Mouse (Mus musculus) midbrain, postnatal 0 days (tissue): Measurements from ENCODE around the gene Tmem63b. TPM values are rescaled to one million over a fixed set of nuclear protein-coding genes. Genes with fewer than 3 reads are reported as not detected.
A peak's percentile ranks its signal among the peaks of the same experiment; 100 is the strongest.

Source experiments
- ATAC-seq: fragments of 200-750 bp; cut with Nextera tagmentation; 2 replicates; pipeline ENCODE4 v1.8.0; 2017; ENCODE audit warnings: moderate number of reproducible peaks, mild to moderate bottlenecking, moderate TSS enrichment, moderate library complexity; ENCODE audit not compliant: low FRiP score
- DNase-seq: peaks from one replicate; pipeline ENCODE4 v3.0.0-alpha.2; 2015; ENCODE audit warnings: low spot score
- H3K27ac ChIP-seq: fragments of 300-500 bp; sonication (generic); 2 replicates; pipeline ENCODE4 v1.5.1; 2014; ENCODE audit warnings: low read depth, mild to moderate bottlenecking, low read length, mixed read lengths
- H3K27me3 ChIP-seq: fragments of 300-500 bp; sonication (generic); 2 replicates; pipeline ENCODE4 v1.6.1; 2014; ENCODE audit warnings: low read length, control low read depth, mixed read lengths; ENCODE audit not compliant: insufficient read depth
- H3K36me3 ChIP-seq: fragments of 300-500 bp; sonication (generic); 2 replicates; pipeline ENCODE4 v1.6.1; 2014; ENCODE audit warnings: low read length, control low read depth, mixed read lengths; ENCODE audit not compliant: insufficient read depth
- H3K4me1 ChIP-seq: fragments of 300-500 bp; sonication (generic); 2 replicates; pipeline ENCODE4 v1.6.1; 2014; ENCODE audit warnings: mild to moderate bottlenecking, control low read depth, antibody characterized with exemption, low read length, mixed read lengths; ENCODE audit not compliant: insufficient read depth
- H3K4me2 ChIP-seq: fragments of 300-500 bp; sonication (generic); 2 replicates; pipeline ENCODE4 v1.6.1; 2014; ENCODE audit warnings: low read depth, mild to moderate bottlenecking, low read length, mixed read lengths; ENCODE audit not compliant: poor library complexity, severe bottlenecking
- H3K4me3 ChIP-seq: fragments of 300-500 bp; sonication (generic); 2 replicates; pipeline ENCODE4 v1.5.1; 2014; ENCODE audit warnings: low read depth, mild to moderate bottlenecking, low read length, moderate library complexity
- H3K9ac ChIP-seq: fragments of 300-500 bp; sonication (generic); replicated peaks from 2 replicates; pipeline ENCODE4 v1.6.1; 2014; ENCODE audit warnings: mild to moderate bottlenecking, low read length, moderate library complexity, mixed read lengths; ENCODE audit not compliant: poor library complexity, severe bottlenecking
- H3K9me3 ChIP-seq: fragments of 300-500 bp; sonication (generic); 2 replicates; pipeline ENCODE4 v1.6.1; 2016; ENCODE audit warnings: low read length, control low read depth
- CTCF ChIP-seq: IDR thresholded peaks from 2 replicates; pipeline ENCODE4 v1.5.1; 2016; ENCODE audit warnings: antibody characterized with exemption, mild to moderate bottlenecking
- WGBS: fragments of 180-500 bp; shearing (Covaris S2); extraction: QIAGEN DNeasy Blood & Tissue Kit; methylation state at CpG from one replicate; pipeline ENCODE4 v1.1.7; 2014; 5-methylcytosine and 5-hydroxymethylcytosine counted together
- polyA plus RNA-seq: library from polyadenylated mRNA; unstranded; fragments of >200 nt; fragmentation: Nextera tagmentation; extraction: Ambion mirVana; gene quantifications from 2 replicates; pipeline ENCODE4 v1.2.1, GENCODE M21; 2015
- total RNA-seq: library from RNA; depleted of rRNA; stranded (reverse); fragments of >200 nt; gene quantifications from 2 replicates; pipeline ENCODE4 v1.2.3, GENCODE M21; 2014

Tmem63b gene
- total and polyA plus RNA-seq, 2 experiments from 2014 or later, result 149 to 213 TPM

GRCm38 (mm10) chr17:45680391-45680980, 6.2 kb downstream of the Tmem63b start:
- Histone ChIP-seq H3K4me1 (peaks cover 4% of the 10 kb centered on the region; the same call in 1 of the 2 replicates), H3K27me3 (no peaks in the 10 kb centered on the region), H3K4me2 (peak overlapping the region; percentile 43), H3K36me3 (peaks cover 35% of the 10 kb centered on the region), H3K4me3 (0 out of 2 replicates have a peak overlapping the region, but pooled peaks have one; percentile 5), H3K9ac (peak overlapping the region; percentile 51; the same call in 1 of the 2 replicates), H3K27ac (peak overlapping the region; percentile 84), H3K9me3 (no peaks in the 10 kb centered on the region)
- TF ChIP-seq CTCF, result no peak
- ATAC-seq (peak; percentile 77), DNase-seq (peak; percentile 93)
- 52% methylated on average over 8 of the region's 8 CpGs for WGBS

DNA sequence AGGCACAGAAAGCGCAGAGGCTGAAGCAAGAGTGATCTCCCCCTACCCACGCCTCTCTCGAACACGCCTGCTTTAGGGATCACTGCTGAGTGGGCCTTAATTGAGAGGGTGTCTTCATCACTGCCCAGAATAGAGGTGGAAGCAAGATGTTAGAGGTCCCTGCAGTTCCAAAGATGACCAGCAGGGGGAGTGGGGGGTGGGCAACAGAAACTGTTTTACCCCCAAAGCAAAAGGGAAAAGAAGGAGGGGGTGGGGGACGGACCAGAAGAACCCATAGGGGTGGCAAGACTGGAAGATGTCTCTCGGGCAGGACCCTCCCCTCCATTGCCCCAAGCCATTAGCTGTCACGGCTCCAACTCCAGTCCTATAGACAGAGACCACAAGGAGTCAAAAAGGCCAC, 8.6 kb downstream of the Tmem63b start:
- Histone ChIP-seq H3K4me1 (no peaks in the 10 kb centered on the region), H3K4me2 (no peak overlapping the region), H3K27me3 (no peaks in the 10 kb centered on the region), H3K27ac (no peak overlapping the region), H3K4me3 (no peak overlapping the region), H3K9me3 (no peaks in the 10 kb centered on the region), H3K36me3 (peaks cover 53% of the 10 kb centered on the region), H3K9ac (no peak overlapping the region)
- ATAC-seq (no peak), DNase-seq (peak; percentile 31)
- peak; percentile 85 for TF ChIP-seq CTCF
- 31% methylated on average over 7 of the region's 7 CpGs for WGBS

DNA sequence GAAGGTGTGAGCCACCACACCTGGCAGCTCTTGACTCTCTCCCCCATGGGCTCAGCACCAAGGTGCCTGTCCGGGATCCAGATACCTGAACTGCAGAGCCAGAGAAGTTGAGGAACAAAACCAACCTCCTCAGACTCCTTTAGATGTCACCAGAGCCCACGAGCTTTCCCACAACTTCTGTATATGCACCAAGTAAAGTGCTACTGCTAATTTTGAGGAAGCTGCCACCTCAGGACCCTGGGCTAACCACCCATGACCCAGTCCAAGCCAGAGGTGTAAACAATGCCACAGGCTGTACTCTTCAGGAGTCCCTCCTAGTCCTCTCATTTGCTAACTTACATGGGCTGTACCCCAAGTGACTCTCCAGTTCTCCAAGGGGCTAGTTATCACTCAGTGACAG, 14.1 kb downstream of the Tmem63b start:
- 100% methylated on average over 2 of the region's 2 CpGs for WGBS

GRCm38 (mm10) chr17:45671821-45672220, 14.9 kb downstream of the Tmem63b start:
- Histone ChIP-seq H3K4me1 (no peaks in the 10 kb centered on the region), H3K27me3 (no peaks in the 10 kb centered on the region), H3K4me2 (no peak overlapping the region), H3K9me3 (no peaks in the 10 kb centered on the region), H3K4me3 (no peak overlapping the region), H3K9ac (no peak overlapping the region), H3K27ac (no peak overlapping the region), H3K36me3 (peaks cover 71% of the 10 kb centered on the region)
- peak; percentile 14 for DNase-seq
- 100% methylated on average over 1 of the region's 1 CpGs for WGBS
- no peak for ATAC-seq
- peak; percentile 69 for TF ChIP-seq CTCF

More for the DNA sequence above, 14.1 kb downstream of the Tmem63b start:
- TF ChIP-seq CTCF, result no peak
- no peak overlapping the region for H3K4me2 ChIP-seq
- peaks cover 68% of the 10 kb centered on the region for H3K36me3 ChIP-seq
- no peak overlapping the region for H3K27ac ChIP-seq
- no peaks in the 10 kb centered on the region for H3K27me3 ChIP-seq
- no peaks in the 10 kb centered on the region for H3K9me3 ChIP-seq
- ATAC-seq (no peak), DNase-seq (no peak)
- no peaks in the 10 kb centered on the region for H3K4me1 ChIP-seq
- no peak overlapping the region for H3K4me3 ChIP-seq
- H3K9ac ChIP-seq, result no peak overlapping the region

DNA sequence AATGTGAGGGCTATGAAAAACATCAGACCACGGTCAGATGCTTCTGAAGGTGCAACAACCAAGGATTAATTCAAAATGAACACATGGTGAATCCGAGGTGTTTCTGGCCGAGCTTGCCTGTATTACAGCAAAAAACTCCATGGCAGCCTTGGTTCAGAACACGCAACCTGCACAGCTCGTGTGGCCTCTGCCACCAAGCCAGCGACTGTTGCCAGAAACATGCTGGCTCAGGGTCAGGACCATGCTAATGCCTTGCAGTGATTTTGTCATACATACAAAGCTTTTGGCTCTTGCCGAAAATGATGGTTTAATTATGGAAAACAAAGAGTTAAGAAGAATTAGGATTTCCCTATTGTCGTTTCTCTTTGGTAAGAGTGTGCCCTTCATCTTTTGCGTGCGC, 18.7 kb downstream of the Tmem63b start:
- 90% methylated on average over 10 of the region's 10 CpGs for WGBS
- H3K9ac ChIP-seq, result no peak overlapping the region

DNA sequence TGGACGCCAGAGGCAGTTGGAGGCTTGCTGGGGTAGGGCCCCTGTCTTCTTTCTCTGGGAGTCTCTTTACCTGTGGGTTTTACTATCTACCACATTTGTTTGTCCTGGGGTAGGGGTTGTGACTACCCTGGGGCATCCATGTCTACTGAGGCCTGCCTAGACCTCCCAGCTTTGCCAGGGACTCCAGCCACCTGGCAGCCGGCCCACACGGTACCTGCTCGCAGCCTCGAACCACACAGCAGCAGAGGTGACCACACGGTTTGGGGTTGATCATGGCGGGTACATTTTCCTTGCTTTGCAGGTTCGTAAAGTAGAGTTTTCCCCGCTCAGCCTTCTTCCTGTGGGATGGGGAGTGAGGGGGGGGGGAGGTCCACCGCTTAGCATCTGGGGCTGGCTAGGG, 19.2 kb downstream of the Tmem63b start:
- no peak overlapping the region for H3K9ac ChIP-seq
- DNase-seq (no peak), ATAC-seq (no peak)
- TF ChIP-seq CTCF, result no peak
- H3K4me2 ChIP-seq, result no peak overlapping the region
- no peak overlapping the region for H3K4me3 ChIP-seq
- no peak overlapping the region for H3K27ac ChIP-seq
- WGBS, result 89% methylated on average over 10 of the region's 10 CpGs
- no peaks in the 10 kb centered on the region for H3K9me3 ChIP-seq
- no peaks in the 10 kb centered on the region for H3K27me3 ChIP-seq
- H3K4me1 ChIP-seq, result no peaks in the 10 kb centered on the region
- H3K36me3 ChIP-seq, result peaks cover 68% of the 10 kb centered on the region

More for the DNA sequence above, 18.7 kb downstream of the Tmem63b start:
- Histone ChIP-seq H3K27me3 (no peaks in the 10 kb centered on the region), H3K27ac (no peak overlapping the region), H3K9me3 (no peaks in the 10 kb centered on the region), H3K36me3 (peaks cover 68% of the 10 kb centered on the region), H3K4me3 (no peak overlapping the region), H3K4me2 (no peak overlapping the region), H3K4me1 (no peaks in the 10 kb centered on the region)
- ATAC-seq (no peak), DNase-seq (no peak)
- TF ChIP-seq CTCF, result no peak
